Mouse (Mus musculus) megakaryocyte, embryonic 14.5 days (primary cell): ENCODE data around the gene AA986860. TPM values are rescaled to one million over a fixed set of nuclear protein-coding genes. Genes with fewer than 3 reads are reported as not detected.

Experiments used
- H3K27me3 ChIP-seq: replicated peaks from 2 replicates; pipeline ENCODE3; 2012; ENCODE audit warnings: inconsistent platforms
- H3K36me3 ChIP-seq: replicated peaks from 2 replicates; pipeline ENCODE3; 2012; ENCODE audit warnings: low read length, inconsistent platforms, mixed read lengths
- H3K4me1 ChIP-seq: 2 replicates; pipeline ENCODE4 v1.6.1; 2012; ENCODE audit warnings: inconsistent platforms
- H3K4me3 ChIP-seq: replicated peaks from 2 replicates; pipeline ENCODE3; 2012; ENCODE audit warnings: moderate library complexity, mild to moderate bottlenecking, inconsistent platforms
- H3K9me3 ChIP-seq: 2 replicates; pipeline ENCODE4 v1.6.1; 2012; ENCODE audit warnings: inconsistent platforms
- FLI1 ChIP-seq: IDR thresholded peaks from 2 replicates; pipeline ENCODE4 v1.6.1; 2012; ENCODE audit warnings: low read length, inconsistent platforms, mixed read lengths
- GATA1 ChIP-seq: IDR thresholded peaks from 3 replicates; pipeline ENCODE4 v1.6.1; 2012; ENCODE audit warnings: mixed read lengths, low read length, inconsistent platforms, borderline replicate concordance
- polyA plus RNA-seq: library from polyadenylated mRNA; stranded (reverse); fragments of >175 nt; gene quantifications from 2 replicates; pipeline ENCODE4 v1.2.3, GENCODE M21; 2012; ENCODE audit warnings: low replicate concordance; ENCODE audit not compliant: insufficient read depth

Gene AA986860
- polyA plus RNA-seq, 1 experiment: 4.5 TPM

- H3K36me3 ChIP-seq: no peaks in the 10 kb centered on the region
- peaks cover 49% of the 10 kb centered on the region for H3K4me1 ChIP-seq
- H3K9me3 ChIP-seq: no peaks in the 10 kb centered on the region
- no peak overlapping the region for H3K4me3 ChIP-seq
- H3K27me3 ChIP-seq: peaks cover 1% of the 10 kb centered on the region
- TF ChIP-seq FLI1 (no peak), GATA1 (no peak)
Observed at GRCm38 (mm10) chr1:130770487-130770886, 38.7 kb downstream of the AA986860 start.

- peaks cover 1% of the 10 kb centered on the region for H3K27me3 ChIP-seq
- TF ChIP-seq GATA1: no peak
- TF ChIP-seq FLI1: no peak
- peaks cover 51% of the 10 kb centered on the region for H3K4me1 ChIP-seq
- H3K9me3 ChIP-seq: no peaks in the 10 kb centered on the region
- no peaks in the 10 kb centered on the region for H3K36me3 ChIP-seq
- H3K4me3 ChIP-seq: no peak overlapping the region
Observed at GRCm38 (mm10) chr1:130770981-130771494, 39.3 kb downstream of the AA986860 start.

GRCm38 (mm10) chr1:130775234-130775633, 43.5 kb downstream of the AA986860 start:
- no peak for TF ChIP-seq GATA1
- TF ChIP-seq FLI1: no peak
- no peaks in the 10 kb centered on the region for H3K27me3 ChIP-seq
- peaks cover 53% of the 10 kb centered on the region for H3K4me1 ChIP-seq
- H3K36me3 ChIP-seq: no peaks in the 10 kb centered on the region
- H3K4me3 ChIP-seq: no peak overlapping the region
- no peaks in the 10 kb centered on the region for H3K9me3 ChIP-seq

- H3K9me3 ChIP-seq: no peaks in the 10 kb centered on the region
- H3K4me3 ChIP-seq: no peak overlapping the region
- H3K36me3 ChIP-seq: no peaks in the 10 kb centered on the region
- H3K4me1 ChIP-seq: peaks cover 47% of the 10 kb centered on the region
- TF ChIP-seq FLI1 (no peak), GATA1 (no peak)
- no peaks in the 10 kb centered on the region for H3K27me3 ChIP-seq
Observed at GRCm38 (mm10) chr1:130775691-130776331, 44.0 kb downstream of the AA986860 start.

- H3K9me3 ChIP-seq: no peaks in the 10 kb centered on the region
- TF ChIP-seq GATA1: no peak
- H3K4me3 ChIP-seq: no peak overlapping the region
- peaks cover 43% of the 10 kb centered on the region for H3K4me1 ChIP-seq
- H3K36me3 ChIP-seq: no peaks in the 10 kb centered on the region
- no peaks in the 10 kb centered on the region for H3K27me3 ChIP-seq
Observed at GRCm38 (mm10) chr1:130776645-130777044, 44.9 kb downstream of the AA986860 start.

- no peaks in the 10 kb centered on the region for H3K9me3 ChIP-seq
- H3K27me3 ChIP-seq: no peaks in the 10 kb centered on the region
- no peak overlapping the region for H3K4me3 ChIP-seq
- H3K4me1 ChIP-seq: peaks cover 30% of the 10 kb centered on the region
- TF ChIP-seq GATA1: no peak
- no peak for TF ChIP-seq FLI1
- H3K36me3 ChIP-seq: no peaks in the 10 kb centered on the region
Observed at GRCm38 (mm10) chr1:130779867-130780266, 48.1 kb downstream of the AA986860 start.

- H3K4me1 ChIP-seq: peaks cover 14% of the 10 kb centered on the region
- H3K9me3 ChIP-seq: no peaks in the 10 kb centered on the region
- no peak overlapping the region for H3K4me3 ChIP-seq
- H3K36me3 ChIP-seq: no peaks in the 10 kb centered on the region
- peaks cover 6% of the 10 kb centered on the region for H3K27me3 ChIP-seq
- TF ChIP-seq FLI1: no peak
- TF ChIP-seq GATA1: no peak
Observed at GRCm38 (mm10) chr1:130784054-130784453, 52.3 kb downstream of the AA986860 start.

- H3K4me1 ChIP-seq: peaks cover 19% of the 10 kb centered on the region
- H3K36me3 ChIP-seq: no peaks in the 10 kb centered on the region
- peaks cover 12% of the 10 kb centered on the region for H3K27me3 ChIP-seq
- no peak overlapping the region for H3K4me3 ChIP-seq
- peaks cover 5% of the 10 kb centered on the region for H3K9me3 ChIP-seq
- TF ChIP-seq FLI1 (no peak), GATA1 (no peak)
Observed at GRCm38 (mm10) chr1:130787001-130787400, 55.2 kb downstream of the AA986860 start.

- H3K4me3 ChIP-seq: no peak overlapping the region
- peaks cover 12% of the 10 kb centered on the region for H3K9me3 ChIP-seq
Observed at GRCm38 (mm10) chr1:130789512-130790451, 58.0 kb downstream of the AA986860 start.

More at GRCm38 (mm10) chr1:130789512-130790451, 58.0 kb downstream of the AA986860 start:
- Histone ChIP-seq H3K36me3 (no peaks in the 10 kb centered on the region), H3K27me3 (peaks cover 12% of the 10 kb centered on the region), H3K4me1 (peaks cover 13% of the 10 kb centered on the region)
- TF ChIP-seq GATA1: 0 out of 3 replicates have a peak, but pooled peaks have one; percentile 14
- no peak for TF ChIP-seq FLI1

Other genes with a start within 250 kb of the AA986860 start
- gene Zp3r, start 102.4 kb upstream of the AA986860 start, polyA plus RNA-seq: not detected in 2 replicates
- not detected in 2 replicates for gene C4bp, start 70.3 kb upstream of the AA986860 start, polyA plus RNA-seq
- gene Gm29427, start 16.2 kb upstream of the AA986860 start, polyA plus RNA-seq: not detected in 2 replicates
- 0.95 and 2.4 TPM in 2 replicates for gene Yod1, start 14.6 kb upstream of the AA986860 start, polyA plus RNA-seq
- gene Pfkfb2, start 2.7 kb upstream of the AA986860 start, polyA plus RNA-seq: 1.8 and 2.5 TPM in 2 replicates
- gene Fcamr, start 68.9 kb downstream of the AA986860 start, polyA plus RNA-seq: not detected in 2 replicates
- not detected in 2 replicates for gene Pigr, start 94.7 kb downstream of the AA986860 start, polyA plus RNA-seq
- gene Fcmr, start 133.7 kb downstream of the AA986860 start, polyA plus RNA-seq: not detected in 2 replicates
- not detected in 2 replicates for gene Il24, start 155.5 kb downstream of the AA986860 start, polyA plus RNA-seq
- not detected in 2 replicates for gene Il20, start 179.5 kb downstream of the AA986860 start, polyA plus RNA-seq
- gene Il19, start 208.1 kb downstream of the AA986860 start, polyA plus RNA-seq: not detected in 2 replicates